Mouse (Mus musculus): ENCODE data around the gene Nr2c2ap. TPM values are rescaled to one million over a fixed set of nuclear protein-coding genes. Genes with fewer than 3 reads are reported as not detected.

The Nr2c2ap gene
- 35.9 and 39.4 TPM in 2 replicates for polyA plus RNA-seq (2015; fragmentation: Nextera tagmentation; extraction: Ambion mirVana)

GRCm38 (mm10) chr8:70131166-70131883 lies at the start of gene Nr2c2ap:
Nr2c2ap (plus strand) TSS chr8:70131333.

GRCm38 (mm10) chr8:70083285-70083684 lies 47.8 kb upstream of the Nr2c2ap start, which contains the start of gene Hapln4:
Hapln4 (plus strand) TSS chr8:70083457.

GRCm38 (mm10) chr8:70120667-70121066 lies 10.5 kb upstream of the Nr2c2ap start, which contains the start of gene Ncan:
Ncan (minus strand) TSS chr8:70120873.

GRCm38 (mm10) chr8:70139026-70139857 lies 8.1 kb downstream of the Nr2c2ap start, which contains the start of the genes Rfxank, Borcs8 and Mef2b:
Rfxank (minus strand) TSS chr8:70139154.
Borcs8 (plus strand) TSS chr8:70139499.
Mef2b (plus strand) TSS chr8:70139711.

GRCm38 (mm10) chr8:70172043-70172681 lies 41.0 kb downstream of the Nr2c2ap start, which contains the start of gene Tmem161a:
Tmem161a (plus strand) TSS chr8:70172356.

Small RNA genes within 50 kb of the gene (microRNA-seq; reads per million reads assigned to microRNA genes)
- gene Mir7066 (ENCODE audit: borderline replicate concordance, insufficient number of aligned reads) = not detected

Other genes with a start within 250 kb of the Nr2c2ap start
- gene Cilp2, start 243.6 kb upstream of the Nr2c2ap start, polyA plus RNA-seq (2015; fragmentation: Nextera tagmentation; extraction: Ambion mirVana) = 0.50 and 0.52 TPM in 2 replicates
- gene Tssk6, start 229.1 kb upstream of the Nr2c2ap start, polyA plus RNA-seq (2015; fragmentation: Nextera tagmentation; extraction: Ambion mirVana) = 2.6 and 2.9 TPM in 2 replicates
- gene Ndufa13, start 228.8 kb upstream of the Nr2c2ap start, polyA plus RNA-seq (2015; fragmentation: Nextera tagmentation; extraction: Ambion mirVana) = 308 and 360 TPM in 2 replicates
- 3.1 and 3.7 TPM in 2 replicates for gene Yjefn3, start 228.6 kb upstream of the Nr2c2ap start, polyA plus RNA-seq (2015; fragmentation: Nextera tagmentation; extraction: Ambion mirVana)
- 25.3 and 39.5 TPM in 2 replicates for gene Gatad2a, start 134.9 kb upstream of the Nr2c2ap start, polyA plus RNA-seq (2015; fragmentation: Nextera tagmentation; extraction: Ambion mirVana)
- gene Mau2, start 88.6 kb upstream of the Nr2c2ap start, polyA plus RNA-seq (2015; fragmentation: Nextera tagmentation; extraction: Ambion mirVana) = 26.7 and 38.9 TPM in 2 replicates
- gene Sugp1, start 88.5 kb upstream of the Nr2c2ap start, polyA plus RNA-seq (2015; fragmentation: Nextera tagmentation; extraction: Ambion mirVana) = 18.3 and 30.9 TPM in 2 replicates
- gene Tm6sf2, start 58.4 kb upstream of the Nr2c2ap start, polyA plus RNA-seq (2015; fragmentation: Nextera tagmentation; extraction: Ambion mirVana) = 0.86 and 2.7 TPM in 2 replicates
- 0.11 and 0.21 TPM in 2 replicates for gene Hapln4, start 47.9 kb upstream of the Nr2c2ap start, polyA plus RNA-seq (2015; fragmentation: Nextera tagmentation; extraction: Ambion mirVana)
- 1.6 and 5.1 TPM in 2 replicates for gene Ncan, start 10.5 kb upstream of the Nr2c2ap start, polyA plus RNA-seq (2015; fragmentation: Nextera tagmentation; extraction: Ambion mirVana)
- 12.8 and 14.0 TPM in 2 replicates for gene Rfxank, start 7.8 kb downstream of the Nr2c2ap start, polyA plus RNA-seq (2015; fragmentation: Nextera tagmentation; extraction: Ambion mirVana)
- gene Borcs8, start 8.2 kb downstream of the Nr2c2ap start, polyA plus RNA-seq (2015; fragmentation: Nextera tagmentation; extraction: Ambion mirVana) = 37.7 and 45.9 TPM in 2 replicates
- gene Mef2b, start 8.4 kb downstream of the Nr2c2ap start, polyA plus RNA-seq (2015; fragmentation: Nextera tagmentation; extraction: Ambion mirVana) = 0.19 and 0.28 TPM in 2 replicates
- 48.4 and 65.6 TPM in 2 replicates for gene Tmem161a, start 41.0 kb downstream of the Nr2c2ap start, polyA plus RNA-seq (2015; fragmentation: Nextera tagmentation; extraction: Ambion mirVana)
- 5.6 and 5.7 TPM in 2 replicates for gene Slc25a42, start 81.0 kb downstream of the Nr2c2ap start, polyA plus RNA-seq (2015; fragmentation: Nextera tagmentation; extraction: Ambion mirVana)
- gene Sugp2, start 102.9 kb downstream of the Nr2c2ap start, polyA plus RNA-seq (2015; fragmentation: Nextera tagmentation; extraction: Ambion mirVana) = 14.4 and 14.5 TPM in 2 replicates
- gene Armc6, start 103.1 kb downstream of the Nr2c2ap start, polyA plus RNA-seq (2015; fragmentation: Nextera tagmentation; extraction: Ambion mirVana) = 12.0 and 18.0 TPM in 2 replicates
- gene Homer3, start 151.5 kb downstream of the Nr2c2ap start, polyA plus RNA-seq (2015; fragmentation: Nextera tagmentation; extraction: Ambion mirVana) = 26.4 and 30.5 TPM in 2 replicates
- gene Ddx49, start 171.2 kb downstream of the Nr2c2ap start, polyA plus RNA-seq (2015; fragmentation: Nextera tagmentation; extraction: Ambion mirVana) = 27.8 and 39.5 TPM in 2 replicates
- gene Cope, start 171.2 kb downstream of the Nr2c2ap start, polyA plus RNA-seq (2015; fragmentation: Nextera tagmentation; extraction: Ambion mirVana) = 287 and 324 TPM in 2 replicates
- 4.8 and 6.9 TPM in 2 replicates for gene Cers1, start 184.4 kb downstream of the Nr2c2ap start, polyA plus RNA-seq (2015; fragmentation: Nextera tagmentation; extraction: Ambion mirVana)
- 1.3 and 2.1 TPM in 2 replicates for gene Gdf1, start 198.5 kb downstream of the Nr2c2ap start, polyA plus RNA-seq (2015; fragmentation: Nextera tagmentation; extraction: Ambion mirVana)
- gene Upf1, start 221.9 kb downstream of the Nr2c2ap start, polyA plus RNA-seq (2015; fragmentation: Nextera tagmentation; extraction: Ambion mirVana) = 9.1 and 11.2 TPM in 2 replicates
- 0.19 and 0.43 TPM in 2 replicates for gene Comp, start 242.2 kb downstream of the Nr2c2ap start, polyA plus RNA-seq (2015; fragmentation: Nextera tagmentation; extraction: Ambion mirVana)